Mouse (Mus musculus) liver, embryonic 14.5 days (tissue): ENCODE results near the gene Ldlr.

Source experiments
- CTCF ChIP-seq: IDR thresholded peaks from 2 replicates; pipeline ENCODE4 v1.5.1; 2016; ENCODE audit warnings: antibody characterized with exemption, low read depth, control low read depth
- EP300 ChIP-seq: IDR thresholded peaks from 2 replicates; pipeline ENCODE4 v1.6.1; 2016; ENCODE audit warnings: antibody characterized with exemption, low read depth

GRCm38 (mm10) chr9:21733989-21734388 is 10.7 kb downstream of the Ldlr start:
- TF ChIP-seq CTCF = no peak
- TF ChIP-seq EP300 = no peak
